Mouse (Mus musculus): Measurements from ENCODE around the gene Phf24. TPM values are rescaled to one million over a fixed set of nuclear protein-coding genes. Genes with fewer than 3 reads are reported as not detected.

Gene Phf24
- polyA plus RNA-seq, 1 experiment: 1.1 TPM

- 38% methylated on average over 5 of the region's 5 CpGs for WGBS
- TF ChIP-seq CTCF (IDR thresholded peaks at IDR 0.05; ENCODE audit: extremely low read depth, insufficient read depth, insufficient read length, insufficient replicate concordance) (peak; percentile 52; the same call in 1 of the 2 replicates), POLR2A (IDR thresholded peaks at IDR 0.05; ENCODE audit: low read depth, low read length) (no peak)
- no peaks in the 10 kb centered on the region for H3K27me3 ChIP-seq (ENCODE audit: control insufficient read depth, insufficient read depth, low read length)
Measured at GRCm38 (mm10) chr4:42876586-42877291, 39.7 kb upstream of the Phf24 start.

GRCm38 (mm10) chr4:42877657-42878056, 38.8 kb upstream of the Phf24 start:
- no peak for TF ChIP-seq POLR2A (IDR thresholded peaks at IDR 0.05; ENCODE audit: low read depth, low read length)
- no peak for TF ChIP-seq CTCF (IDR thresholded peaks at IDR 0.05; ENCODE audit: extremely low read depth, insufficient read depth, insufficient read length, insufficient replicate concordance)
- no peak overlapping the region for H3K27ac ChIP-seq (ENCODE audit: insufficient read depth, low read length)

More at GRCm38 (mm10) chr4:42876586-42877291, 39.7 kb upstream of the Phf24 start:
- Histone ChIP-seq H3K27ac (ENCODE audit: insufficient read depth, low read length) (no peak overlapping the region), H3K4me1 (ENCODE audit: control insufficient read depth, insufficient read depth, insufficient read length) (no peaks in the 10 kb centered on the region; the same call in 1 of the 2 replicates), H3K4me3 (ENCODE audit: extremely low read depth, insufficient read depth, insufficient read length) (no peak overlapping the region), H3K36me3 (ENCODE audit: control insufficient read depth, insufficient read depth, low read length) (no peaks in the 10 kb centered on the region)
- DNase-seq (ENCODE audit: low read depth in 1 of 2, low spot score in 2 of 2): peak; percentile 5 to 23

GRCm38 (mm10) chr4:42879829-42880676, 36.4 kb upstream of the Phf24 start:
- H3K27me3 ChIP-seq (ENCODE audit: control insufficient read depth, insufficient read depth, low read length): no peaks in the 10 kb centered on the region
- H3K4me1 ChIP-seq (ENCODE audit: control insufficient read depth, insufficient read depth, insufficient read length): no peaks in the 10 kb centered on the region; the same call in 1 of the 2 replicates
- H3K27ac ChIP-seq (ENCODE audit: insufficient read depth, low read length): no peak overlapping the region
- no peak for DNase-seq (ENCODE audit: low read depth in 1 of 2, low spot score in 2 of 2)
- WGBS: 43% methylated on average over 16 of the region's 16 CpGs
- TF ChIP-seq CTCF (IDR thresholded peaks at IDR 0.05; ENCODE audit: extremely low read depth, insufficient read depth, insufficient read length, insufficient replicate concordance) (no peak), POLR2A (IDR thresholded peaks at IDR 0.05; ENCODE audit: low read depth, low read length) (no peak)
- peak overlapping the region; percentile 23; the same call in 1 of the 2 replicates for H3K4me3 ChIP-seq (ENCODE audit: extremely low read depth, insufficient read depth, insufficient read length)
- no peaks in the 10 kb centered on the region for H3K36me3 ChIP-seq (ENCODE audit: control insufficient read depth, insufficient read depth, low read length)

More at GRCm38 (mm10) chr4:42877657-42878056, 38.8 kb upstream of the Phf24 start:
- H3K36me3 ChIP-seq (ENCODE audit: control insufficient read depth, insufficient read depth, low read length): no peaks in the 10 kb centered on the region
- 88% methylated on average over 2 of the region's 2 CpGs for WGBS
- H3K27me3 ChIP-seq (ENCODE audit: control insufficient read depth, insufficient read depth, low read length): no peaks in the 10 kb centered on the region
- no peaks in the 10 kb centered on the region; the same call in 1 of the 2 replicates for H3K4me1 ChIP-seq (ENCODE audit: control insufficient read depth, insufficient read depth, insufficient read length)
- DNase-seq (ENCODE audit: low read depth in 1 of 2, low spot score in 2 of 2): no peak
- no peak overlapping the region for H3K4me3 ChIP-seq (ENCODE audit: extremely low read depth, insufficient read depth, insufficient read length)

GRCm38 (mm10) chr4:42880677-42880948, 35.8 kb upstream of the Phf24 start:
- no peaks in the 10 kb centered on the region for H3K27me3 ChIP-seq (ENCODE audit: control insufficient read depth, insufficient read depth, low read length)
- H3K36me3 ChIP-seq (ENCODE audit: control insufficient read depth, insufficient read depth, low read length): no peaks in the 10 kb centered on the region
- no peaks in the 10 kb centered on the region; the same call in 1 of the 2 replicates for H3K4me1 ChIP-seq (ENCODE audit: control insufficient read depth, insufficient read depth, insufficient read length)
- 5% methylated on average over 1 of the region's 1 CpGs for WGBS
- TF ChIP-seq CTCF (IDR thresholded peaks at IDR 0.05; ENCODE audit: extremely low read depth, insufficient read depth, insufficient read length, insufficient replicate concordance) (no peak), POLR2A (IDR thresholded peaks at IDR 0.05; ENCODE audit: low read depth, low read length) (no peak)
- no peak overlapping the region for H3K27ac ChIP-seq (ENCODE audit: insufficient read depth, low read length)
- no peak for DNase-seq (ENCODE audit: low read depth in 1 of 2, low spot score in 2 of 2)
- H3K4me3 ChIP-seq (ENCODE audit: extremely low read depth, insufficient read depth, insufficient read length): peak overlapping the region; percentile 23; the same call in 1 of the 2 replicates

GRCm38 (mm10) chr4:42886926-42887325, 29.5 kb upstream of the Phf24 start:
- TF ChIP-seq POLR2A (IDR thresholded peaks at IDR 0.05; ENCODE audit: low read depth, low read length): no peak
- TF ChIP-seq CTCF (IDR thresholded peaks at IDR 0.05; ENCODE audit: extremely low read depth, insufficient read depth, insufficient read length, insufficient replicate concordance): no peak
- no peak for DNase-seq (ENCODE audit: low read depth in 1 of 2, low spot score in 2 of 2)
- WGBS: 89% methylated on average over 6 of the region's 6 CpGs
- Histone ChIP-seq H3K4me1 (ENCODE audit: control insufficient read depth, insufficient read depth, insufficient read length) (no peaks in the 10 kb centered on the region), H3K27me3 (ENCODE audit: control insufficient read depth, insufficient read depth, low read length) (no peaks in the 10 kb centered on the region), H3K27ac (ENCODE audit: insufficient read depth, low read length) (no peak overlapping the region), H3K36me3 (ENCODE audit: control insufficient read depth, insufficient read depth, low read length) (no peaks in the 10 kb centered on the region), H3K4me3 (ENCODE audit: extremely low read depth, insufficient read depth, insufficient read length) (no peak overlapping the region)

GRCm38 (mm10) chr4:42888806-42889205, 27.7 kb upstream of the Phf24 start:
- no peak for TF ChIP-seq POLR2A (IDR thresholded peaks at IDR 0.05; ENCODE audit: low read depth, low read length)
- TF ChIP-seq CTCF (IDR thresholded peaks at IDR 0.05; ENCODE audit: extremely low read depth, insufficient read depth, insufficient read length, insufficient replicate concordance): no peak
- no peaks in the 10 kb centered on the region for H3K4me1 ChIP-seq (ENCODE audit: control insufficient read depth, insufficient read depth, insufficient read length)
- no peak overlapping the region for H3K27ac ChIP-seq (ENCODE audit: insufficient read depth, low read length)
- H3K36me3 ChIP-seq (ENCODE audit: control insufficient read depth, insufficient read depth, low read length): no peaks in the 10 kb centered on the region
- DNase-seq (ENCODE audit: low read depth in 1 of 2, low spot score in 2 of 2): no peak
- H3K27me3 ChIP-seq (ENCODE audit: control insufficient read depth, insufficient read depth, low read length): no peaks in the 10 kb centered on the region
- H3K4me3 ChIP-seq (ENCODE audit: extremely low read depth, insufficient read depth, insufficient read length): no peak overlapping the region
- 94% methylated on average over 6 of the region's 6 CpGs for WGBS
